Mouse (Mus musculus): ENCODE data around the gene Slc22a23.
"Not testable (repeated sequence)": the region's sequence is repeated elsewhere in the genome, so short reads cannot be mapped to it uniquely, and the experiment has no call there.

Gene Slc22a23

GRCm38 (mm10) chr13:34345128-34346085 is at the start of gene Slc22a23:
Slc22a23 (minus strand) TSS chr13:34345182.
- no peak for DNase-seq (ENCODE audit: extremely low spot score, low read depth, low spot score)

- not testable (repeated sequence) for DNase-seq (ENCODE audit: extremely low spot score, low read depth, low spot score)
These were observed 49.3 kb upstream of the Slc22a23 start for GRCm38 (mm10) chr13:34394305-34394704.

- DNase-seq (ENCODE audit: extremely low spot score, low read depth, low spot score) = no peak
These were observed 47.4 kb upstream of the Slc22a23 start for GRCm38 (mm10) chr13:34392376-34392775.

GRCm38 (mm10) chr13:34388219-34388618 is 43.2 kb upstream of the Slc22a23 start:
- no peak for DNase-seq (ENCODE audit: extremely low spot score, low read depth, low spot score)

DNA sequence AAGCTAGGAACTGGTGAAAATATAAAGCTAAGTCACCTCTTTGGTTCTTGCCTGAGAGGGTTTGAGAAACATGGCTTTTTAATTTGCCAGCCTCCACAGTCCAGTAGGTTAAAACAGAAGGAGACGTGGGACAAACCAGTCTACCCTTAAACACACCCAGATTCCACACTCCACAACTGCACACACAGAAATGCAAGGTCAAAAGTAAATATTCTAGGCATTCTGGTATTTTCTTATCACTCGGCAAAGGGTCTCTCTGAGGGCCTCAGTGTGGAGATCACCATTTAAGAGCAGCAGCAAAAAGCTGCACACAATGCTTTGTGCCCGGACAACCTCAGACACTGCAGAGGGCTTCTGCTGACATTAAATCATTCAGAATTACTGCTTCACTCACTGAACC is 38.4 kb upstream of the Slc22a23 start:
- DNase-seq (ENCODE audit: extremely low spot score, low read depth, low spot score) = no peak

- DNase-seq (ENCODE audit: extremely low spot score, low read depth, low spot score) = no peak
These were observed 33.9 kb upstream of the Slc22a23 start for GRCm38 (mm10) chr13:34378926-34379325.

GRCm38 (mm10) chr13:34375145-34375544 is 30.2 kb upstream of the Slc22a23 start:
- DNase-seq (ENCODE audit: extremely low spot score, low read depth, low spot score) = no peak

DNA sequence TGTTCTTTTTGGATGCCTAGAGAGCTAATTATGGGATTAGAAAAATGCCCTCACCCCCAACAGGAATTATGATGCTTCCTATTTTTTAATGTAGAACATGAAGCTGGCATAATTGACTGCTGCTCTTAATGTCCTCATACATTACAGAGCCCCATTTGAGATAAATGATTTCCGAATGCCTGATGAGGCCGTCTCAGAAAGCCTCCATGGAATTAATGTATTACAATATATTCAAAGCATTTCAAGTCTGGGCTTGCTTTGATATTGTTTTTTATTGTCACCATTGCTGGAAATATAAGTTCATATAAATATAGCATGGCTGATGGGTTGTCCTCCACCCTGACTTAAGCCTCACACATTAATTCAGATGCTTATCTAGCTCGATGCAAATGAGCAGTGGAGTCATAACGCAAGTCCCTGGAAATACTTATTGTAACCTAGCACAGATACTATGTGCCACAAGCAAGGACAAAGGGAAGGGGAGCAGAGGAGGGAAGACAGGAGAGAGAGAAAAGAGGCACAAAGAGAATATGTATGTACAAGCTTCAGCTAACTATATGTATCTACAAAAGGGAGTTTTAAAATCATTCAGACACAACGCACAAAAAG is 28.0 kb upstream of the Slc22a23 start:
- no peak for DNase-seq (ENCODE audit: extremely low spot score, low read depth, low spot score)

GRCm38 (mm10) chr13:34371951-34372869 is 27.2 kb upstream of the Slc22a23 start:
- DNase-seq (ENCODE audit: extremely low spot score, low read depth, low spot score) = no peak

DNA sequence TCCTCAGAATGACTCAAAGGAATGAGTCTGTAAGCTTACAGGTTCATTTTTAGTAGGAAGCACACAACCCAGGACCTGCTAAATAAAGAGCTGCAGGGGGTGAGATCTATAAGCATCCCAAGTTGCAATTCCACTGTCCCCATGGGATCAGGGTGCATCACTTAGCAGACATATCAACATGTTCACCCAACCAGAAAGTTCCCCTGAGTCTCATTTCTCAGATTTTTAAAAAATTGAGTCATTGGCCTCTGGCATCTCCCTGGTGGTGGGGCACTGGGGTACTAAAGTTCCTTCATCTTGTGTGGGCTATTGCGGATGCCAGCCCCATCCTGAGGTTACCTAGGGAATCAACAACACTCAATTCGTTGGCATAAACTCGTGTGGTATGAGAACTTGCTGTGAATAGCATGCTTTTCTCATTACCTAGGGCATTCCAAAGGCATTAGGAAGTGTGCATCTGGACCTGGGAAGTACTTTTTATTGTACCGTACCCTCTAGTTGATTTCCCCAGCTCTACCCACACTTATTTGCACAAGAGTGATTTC is 25.4 kb upstream of the Slc22a23 start:
- no peak for DNase-seq (ENCODE audit: extremely low spot score, low read depth, low spot score)

- no peak for DNase-seq (ENCODE audit: extremely low spot score, low read depth, low spot score)
These were observed 20.2 kb upstream of the Slc22a23 start for GRCm38 (mm10) chr13:34365226-34365625.

DNA sequence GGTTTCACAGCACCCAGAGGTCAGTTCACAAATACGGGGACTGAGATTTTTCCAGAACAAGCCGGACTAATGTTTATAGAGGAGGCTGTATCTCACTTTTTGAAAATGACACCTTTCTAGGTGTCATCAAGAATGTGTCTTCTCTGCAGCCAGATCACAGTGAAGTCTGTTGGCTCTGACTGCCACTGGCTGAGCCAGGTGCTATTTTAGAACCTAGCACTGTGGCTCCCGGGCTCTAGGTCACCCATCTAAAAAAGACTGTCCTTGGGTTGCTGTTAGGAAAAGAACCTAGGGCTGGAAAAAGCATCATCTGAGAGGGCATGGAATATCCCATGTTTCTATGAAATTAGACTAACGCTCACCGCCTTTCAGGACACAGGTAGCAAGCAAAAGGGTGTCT is 10.7 kb upstream of the Slc22a23 start:
- DNase-seq (ENCODE audit: extremely low spot score, low read depth, low spot score) = no peak

- DNase-seq (ENCODE audit: extremely low spot score, low read depth, low spot score) = no peak
These were observed 10.0 kb upstream of the Slc22a23 start for GRCm38 (mm10) chr13:34354830-34355624.

- DNase-seq (ENCODE audit: extremely low spot score, low read depth, low spot score) = no peak
These were observed 8.3 kb upstream of the Slc22a23 start for GRCm38 (mm10) chr13:34353241-34353640.

GRCm38 (mm10) chr13:34351437-34351836 is 6.5 kb upstream of the Slc22a23 start:
- no peak for DNase-seq (ENCODE audit: extremely low spot score, low read depth, low spot score)

GRCm38 (mm10) chr13:34347960-34348889 is 3.2 kb upstream of the Slc22a23 start:
- DNase-seq (ENCODE audit: extremely low spot score, low read depth, low spot score) = no peak

GRCm38 (mm10) chr13:34346748-34347147 is 1.8 kb upstream of the Slc22a23 start:
- no peak for DNase-seq (ENCODE audit: extremely low spot score, low read depth, low spot score)

- DNase-seq (ENCODE audit: extremely low spot score, low read depth, low spot score) = no peak
These were observed 1.3 kb upstream of the Slc22a23 start for GRCm38 (mm10) chr13:34346238-34346637.

All from hindlimb bud, embryonic 11.5 days (tissue).